Mouse (Mus musculus) Muller cell, postnatal 12 days (primary cell): ENCODE data around the gene Them5.

Source experiments
- DNase-seq: peaks from one replicate; pipeline ENCODE4 v3.0.0-alpha.2; 2015; ENCODE audit errors: inconsistent ontology term

Gene Them5

DNA sequence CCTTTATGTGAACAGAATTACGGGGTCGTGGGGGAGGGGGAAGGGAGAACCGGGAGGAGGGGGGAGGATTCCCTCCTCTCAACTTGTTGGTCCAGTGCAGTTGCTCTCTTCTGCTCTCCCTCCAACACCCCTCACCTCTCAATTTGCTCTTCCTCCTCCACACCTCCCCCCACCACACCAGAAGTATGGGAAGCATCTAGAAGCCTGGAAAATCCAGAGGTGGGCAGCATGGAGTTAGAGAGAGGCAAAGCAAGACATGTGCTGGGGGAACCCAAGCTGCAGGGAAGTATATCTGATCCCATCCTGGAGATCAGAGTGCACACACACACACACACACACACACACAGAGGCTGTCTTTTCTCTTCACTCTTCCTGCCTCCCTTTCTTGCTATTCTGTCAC lies 30.1 kb downstream of the Them5 start:
- no peak for DNase-seq

- DNase-seq: peak; percentile 34
These were observed 30.7 kb downstream of the Them5 start, which contains the start of gene Rorc for GRCm38 (mm10) chr3:94372641-94373040. Gene Rorc, plus strand, starts transcription at chr3:94372794.

GRCm38 (mm10) chr3:94373090-94373489 lies 31.2 kb downstream of the Them5 start:
- DNase-seq: peak; percentile 36

DNA sequence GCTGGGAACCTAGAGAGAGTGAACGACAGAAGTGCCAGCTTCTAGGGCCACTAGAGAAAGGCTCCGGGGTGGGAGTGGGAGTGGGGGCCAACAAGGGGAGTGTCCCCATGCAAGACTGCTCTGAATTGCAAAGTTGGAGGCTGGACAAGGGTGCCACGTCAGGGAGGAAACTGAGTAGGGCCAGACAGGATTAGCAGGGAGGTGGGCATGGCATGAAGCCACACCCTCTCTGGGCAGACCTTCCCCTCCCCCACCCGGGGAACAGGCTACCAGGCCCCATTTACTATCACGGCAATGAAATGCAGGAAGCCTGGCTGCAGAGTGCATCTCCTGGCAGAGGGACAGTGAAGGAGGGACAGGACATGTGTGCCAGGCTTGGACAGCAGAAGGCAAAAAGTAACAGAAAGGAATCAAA lies 31.7 kb downstream of the Them5 start:
- peak; percentile 44 for DNase-seq

GRCm38 (mm10) chr3:94374636-94375035 lies 32.7 kb downstream of the Them5 start:
- no peak for DNase-seq

DNA sequence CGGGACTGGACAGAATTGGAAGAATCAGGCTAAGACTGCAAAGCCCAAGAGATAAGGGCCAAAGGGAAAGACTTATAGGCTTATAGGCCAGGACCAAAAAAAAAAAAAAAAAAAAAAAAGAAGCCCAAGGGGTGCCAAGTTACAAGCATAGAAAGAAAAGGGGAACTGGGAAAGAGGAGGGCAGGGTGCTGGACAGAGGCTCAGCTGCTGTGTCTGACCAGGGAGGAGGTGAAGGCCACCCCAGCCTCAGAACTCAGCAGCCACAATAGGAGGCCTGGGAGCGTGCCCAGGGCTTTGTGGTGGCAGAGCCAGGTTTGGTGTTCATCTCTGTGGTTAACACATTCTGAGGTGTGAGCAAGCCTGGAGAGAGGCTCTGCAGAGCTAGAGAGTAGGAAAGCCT lies 33.2 kb downstream of the Them5 start:
- peak; percentile 55 for DNase-seq

DNA sequence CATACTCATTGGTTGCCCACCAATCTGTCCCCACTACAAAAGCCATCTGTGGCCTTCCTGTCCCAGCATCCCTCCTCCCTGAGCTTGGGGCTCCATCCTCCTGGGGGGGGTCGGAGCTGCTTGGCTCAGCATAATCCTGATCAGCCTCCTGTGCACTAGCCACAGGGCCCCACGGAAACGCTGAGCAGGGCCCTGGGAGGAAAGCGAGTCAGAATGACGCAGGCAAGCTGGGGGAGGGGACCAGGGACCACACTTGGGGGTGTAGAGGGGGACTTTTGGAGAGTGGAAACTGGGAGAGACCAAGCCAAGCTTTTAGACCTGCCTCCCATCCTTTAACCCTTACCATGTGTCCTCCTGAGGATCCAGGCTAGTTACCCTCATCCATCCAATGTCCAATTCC lies 34.0 kb downstream of the Them5 start:
- DNase-seq: no peak

DNA sequence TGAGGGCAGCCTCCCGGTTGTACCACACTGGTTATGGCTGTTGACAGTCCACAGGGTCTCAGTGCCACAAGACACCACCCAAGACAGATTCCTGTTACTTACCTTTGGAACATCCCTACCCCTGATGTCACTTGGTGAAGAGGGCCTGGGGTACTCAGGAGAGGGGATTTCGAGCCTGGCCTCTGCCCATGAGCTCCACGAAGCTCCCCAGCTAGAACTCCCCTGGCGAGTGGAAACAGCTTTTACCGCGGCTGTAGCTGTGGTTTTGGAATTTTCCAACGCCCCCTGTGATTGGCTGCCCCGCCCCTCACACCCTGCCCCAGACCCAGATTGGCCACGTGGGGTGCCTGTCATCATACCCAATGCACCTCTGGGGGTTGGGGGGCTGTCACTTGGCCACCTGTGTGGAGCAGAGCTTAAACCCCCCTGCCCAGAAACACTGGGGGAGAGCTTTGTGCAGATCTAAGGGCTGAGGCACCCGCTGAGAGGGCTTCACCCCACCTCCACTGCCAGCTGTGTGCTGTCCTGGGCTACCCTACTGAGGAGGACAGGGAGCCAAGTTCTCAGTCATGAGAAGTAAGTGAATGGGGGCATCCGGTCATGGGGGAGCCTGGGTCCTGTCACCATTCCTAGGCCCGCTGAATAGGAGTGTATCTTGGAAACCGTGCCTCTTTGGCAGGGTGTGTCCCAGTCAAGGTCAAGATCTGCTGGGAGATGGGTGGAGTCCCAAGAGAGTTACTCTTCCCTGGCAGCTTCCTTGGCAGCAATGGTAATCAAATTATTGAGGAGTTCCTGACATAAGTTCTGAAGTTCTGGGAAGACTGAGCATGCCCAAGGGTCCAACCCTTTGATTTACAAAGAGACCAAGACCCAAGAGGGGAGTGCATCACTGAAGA lies 35.4 kb downstream of the Them5 start:
- DNase-seq: no peak

GRCm38 (mm10) chr3:94379831-94380510 lies 38.1 kb downstream of the Them5 start:
- no peak for DNase-seq

DNA sequence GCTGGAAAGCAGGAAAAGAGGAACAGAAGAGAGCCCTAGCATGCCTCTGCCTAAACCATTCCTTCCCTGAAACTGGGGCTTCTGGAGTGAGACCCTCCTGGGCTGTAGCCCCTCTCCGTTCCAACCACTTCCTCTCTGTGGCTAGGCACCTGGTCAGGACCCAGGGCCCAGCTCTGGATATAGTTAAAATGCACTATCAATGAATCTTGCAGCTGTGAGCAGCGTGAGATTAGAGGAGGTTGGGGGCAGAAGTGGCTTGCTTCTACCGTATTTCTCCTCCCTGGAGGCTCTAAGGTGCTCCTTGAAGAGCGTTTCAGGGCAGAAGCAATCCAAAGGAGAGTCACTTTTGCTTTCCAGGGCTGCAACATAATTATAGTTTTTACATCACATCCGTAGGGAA lies 40.4 kb downstream of the Them5 start:
- DNase-seq: no peak

DNA sequence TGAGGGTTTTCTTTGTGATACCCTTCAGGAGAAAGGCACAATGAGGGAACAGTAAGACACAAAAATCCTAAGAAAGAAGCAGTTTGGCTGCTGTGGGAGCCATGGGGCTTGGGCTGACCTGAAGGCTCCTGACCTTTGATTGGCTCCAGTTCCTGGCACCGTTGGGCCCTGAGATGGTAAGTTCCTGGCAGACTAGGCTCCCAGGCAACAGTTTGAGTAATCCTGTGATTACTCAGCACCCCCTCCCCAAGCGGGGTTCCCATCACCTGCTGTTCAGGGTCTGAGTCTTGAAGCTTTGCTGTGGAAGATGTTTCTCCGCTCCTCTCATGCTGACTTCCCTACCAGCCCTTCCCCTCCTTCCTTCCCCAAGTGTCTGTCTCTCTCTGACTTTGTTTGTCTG lies 41.6 kb downstream of the Them5 start:
- no peak for DNase-seq

GRCm38 (mm10) chr3:94386671-94387070 lies 44.8 kb downstream of the Them5 start:
- no peak for DNase-seq

- no peak for DNase-seq
These were observed 45.5 kb downstream of the Them5 start for GRCm38 (mm10) chr3:94387391-94387790.

- no peak for DNase-seq
These were observed 46.1 kb downstream of the Them5 start for GRCm38 (mm10) chr3:94388047-94388446.

DNA sequence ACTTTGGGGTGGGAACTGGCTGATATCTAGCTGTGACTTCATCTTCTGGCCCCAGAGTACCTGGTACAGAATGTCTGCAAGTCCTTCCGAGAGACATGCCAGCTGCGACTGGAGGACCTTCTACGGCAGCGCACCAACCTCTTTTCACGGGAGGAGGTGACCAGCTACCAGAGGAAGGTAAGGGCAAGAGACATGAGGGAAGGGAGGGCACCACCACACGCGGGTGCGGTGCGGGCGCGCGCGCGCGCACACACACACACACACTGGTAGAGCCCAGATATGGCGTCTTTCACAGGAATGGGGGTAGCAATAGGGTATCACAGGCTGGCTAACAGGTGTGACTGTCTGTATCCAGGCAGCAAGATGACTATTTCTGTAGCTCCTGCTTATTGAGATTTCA lies 47.5 kb downstream of the Them5 start:
- DNase-seq: no peak

- no peak for DNase-seq
These were observed 49.1 kb downstream of the Them5 start for GRCm38 (mm10) chr3:94391001-94391400.

- no peak for DNase-seq
These were observed 50.2 kb downstream of the Them5 start for GRCm38 (mm10) chr3:94392128-94392527.

- no peak for DNase-seq
These were observed 51.1 kb downstream of the Them5 start for GRCm38 (mm10) chr3:94393049-94393448.

DNA sequence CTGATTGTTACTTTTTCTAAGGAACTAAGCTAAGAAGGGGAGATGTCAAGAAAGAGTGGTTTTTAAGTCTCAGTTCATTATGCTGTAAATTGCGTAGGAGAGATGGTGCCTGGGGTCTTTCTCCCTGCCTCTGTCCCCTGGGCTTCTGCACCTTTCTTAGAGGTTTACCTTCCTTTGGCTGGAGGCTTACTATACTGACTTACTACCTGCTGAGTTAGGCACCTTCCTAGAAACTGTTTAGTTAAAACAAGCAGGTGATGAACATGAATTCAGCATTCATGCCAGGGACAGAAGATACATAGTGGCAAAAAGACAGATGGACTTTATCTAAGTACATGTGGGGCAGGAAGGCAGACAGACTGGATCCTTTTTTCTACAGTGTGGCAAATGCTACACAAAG lies 54.4 kb downstream of the Them5 start:
- no peak for DNase-seq

GRCm38 (mm10) chr3:94396851-94397250 lies 55.0 kb downstream of the Them5 start:
- no peak for DNase-seq
